27 mouse cellular contexts compared by ENCODE assay signal in the genomic region with DNA sequence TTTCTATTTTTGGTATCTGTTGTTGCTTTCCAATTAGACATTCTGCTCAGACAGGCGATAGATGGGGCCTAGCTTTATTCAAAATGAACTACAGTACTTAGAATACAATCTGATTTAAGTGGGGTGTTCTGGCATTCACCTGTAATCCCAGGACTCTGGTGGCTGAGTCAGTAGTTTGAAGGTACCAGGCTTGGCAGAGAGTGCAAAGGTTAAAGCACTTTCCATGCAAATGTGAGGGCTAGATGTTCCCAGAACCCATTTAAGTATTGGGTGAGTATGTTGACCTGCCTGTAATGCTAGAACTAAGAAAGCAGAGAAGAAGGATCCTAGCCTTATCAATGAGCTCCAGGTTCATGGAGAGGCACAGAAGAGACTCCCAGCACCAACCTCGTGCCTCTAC. TPM values are rescaled to one million over a fixed set of nuclear protein-coding genes. Genes with fewer than 3 reads are reported as not detected.
DNase-seq lines count a peak whose midpoint lies in the region; ATAC-seq and TF ChIP-seq lines count a peak whose summit lies in the region.
"Had no signal": no experiment of that assay in that cellular context is flagged by ENCODE, and none has a peak within 500 bp of the region (broad histone marks: within the 10 kb centered on the region; RNA-seq: fewer than 3 reads in every experiment).

No protein-coding gene starts in this region.

- no peak overlapping the region for H3K4me2 ChIP-seq in intestine, postnatal 0 days (replicated peaks; ENCODE audit: low read depth)
- no peak overlapping the region for H3K4me2 ChIP-seq in intestine, embryonic 15.5 days (replicated peaks)
- no peak overlapping the region for H3K4me2 ChIP-seq in kidney, embryonic 15.5 days
- H3K4me2 ChIP-seq: forebrain, embryonic 13.5 days; heart, embryonic 12.5 days; heart, embryonic 15.5 days; hindbrain, embryonic 13.5 days had no signal

- 59% methylated on average over 2 of the region's 2 CpGs for WGBS in intestine, postnatal 0 days
- WGBS in intestine, embryonic 15.5 days = 83% methylated on average over 2 of the region's 2 CpGs
- WGBS in kidney, embryonic 15.5 days = 79% methylated on average over 2 of the region's 2 CpGs

- TF ChIP-seq CTCF in intestine, postnatal 0 days (IDR thresholded peaks at IDR 0.05; ENCODE audit: low read depth) = no peak

- H3K4me3 ChIP-seq in intestine, postnatal 0 days (ENCODE audit: low read depth, low read length) = no peak overlapping the region
- no peak overlapping the region for H3K4me3 ChIP-seq in intestine, embryonic 15.5 days (replicated peaks)
- no peak overlapping the region for H3K4me3 ChIP-seq in kidney, embryonic 15.5 days (replicated peaks)
- H3K4me3 ChIP-seq: forebrain, embryonic 10.5 days; forebrain, embryonic 13.5 days; heart, embryonic 12.5 days; heart, embryonic 15.5 days; hindbrain, embryonic 10.5 days; hindbrain, embryonic 13.5 days had no signal

- no peaks in the 10 kb centered on the region for H3K27me3 ChIP-seq in intestine, postnatal 0 days (replicated peaks; ENCODE audit: control insufficient read depth, insufficient read depth, low read length)
- H3K27me3 ChIP-seq in intestine, embryonic 15.5 days (replicated peaks) = no peaks in the 10 kb centered on the region
- no peaks in the 10 kb centered on the region for H3K27me3 ChIP-seq in kidney, embryonic 15.5 days
- H3K27me3 ChIP-seq: CH12.LX; forebrain, embryonic 13.5 days; heart, embryonic 12.5 days; heart, embryonic 15.5 days; hindbrain, embryonic 13.5 days; Patski had no signal

- H3K27ac ChIP-seq in intestine, postnatal 0 days (ENCODE audit: low read depth, low read length) = no peak overlapping the region
- H3K27ac ChIP-seq in intestine, embryonic 15.5 days = no peak overlapping the region
- H3K27ac ChIP-seq in kidney, embryonic 15.5 days = peak overlapping the region; percentile 54
- H3K27ac ChIP-seq: forebrain, embryonic 10.5 days; forebrain, embryonic 13.5 days; heart, embryonic 15.5 days; hindbrain, embryonic 13.5 days had no signal

- peak; percentile 6; the same call in 1 of the 2 replicates for ATAC-seq in intestine, postnatal 0 days
- no peak for ATAC-seq in intestine, embryonic 15.5 days
- ATAC-seq in kidney, embryonic 15.5 days (replicated peaks; ENCODE audit: low FRiP score) = no peak
- ATAC-seq: forebrain, embryonic 13.5 days; forebrain, embryonic 16.5 days; hindbrain, embryonic 16.5 days; Patski had no signal

- H3K4me1 ChIP-seq in intestine, postnatal 0 days (replicated peaks; ENCODE audit: control insufficient read depth, insufficient read depth, low read length) = peaks cover 5% of the 10 kb centered on the region; the same call in 1 of the 2 replicates
- H3K4me1 ChIP-seq in intestine, embryonic 15.5 days (replicated peaks) = no peaks in the 10 kb centered on the region; the same call in 1 of the 2 replicates
- H3K4me1 ChIP-seq in kidney, embryonic 15.5 days = peaks cover 13% of the 10 kb centered on the region
- H3K4me1 ChIP-seq: forebrain, embryonic 13.5 days; heart, embryonic 12.5 days; heart, embryonic 15.5 days; hindbrain, embryonic 13.5 days had no signal

- no peaks in the 10 kb centered on the region for H3K9me3 ChIP-seq in intestine, postnatal 0 days (ENCODE audit: control insufficient read depth)
- no peaks in the 10 kb centered on the region for H3K9me3 ChIP-seq in intestine, embryonic 15.5 days
- H3K9me3 ChIP-seq in kidney, embryonic 15.5 days (replicated peaks) = no peaks in the 10 kb centered on the region
- H3K9me3 ChIP-seq: forebrain, embryonic 10.5 days; forebrain, embryonic 13.5 days; G1E; heart, embryonic 12.5 days; heart, embryonic 15.5 days; hindbrain, embryonic 10.5 days; hindbrain, embryonic 13.5 days had no signal

- no peak overlapping the region for H3K9ac ChIP-seq in intestine, postnatal 0 days (ENCODE audit: low read depth, low read length)
- H3K9ac ChIP-seq in intestine, embryonic 15.5 days = no peak overlapping the region
- H3K9ac ChIP-seq in kidney, embryonic 15.5 days = no peak overlapping the region
- H3K9ac ChIP-seq: forebrain, embryonic 13.5 days; heart, embryonic 12.5 days; heart, embryonic 15.5 days; hindbrain, embryonic 13.5 days had no signal

- DNase-seq in kidney, postnatal 25 days = no peak
- DNase-seq in kidney, postnatal 14 days = peak; percentile 29
- no peak for DNase-seq in kidney, adult 11 months
- DNase-seq: adrenal gland, postnatal 10 days; adrenal gland, postnatal 36 days; B cell, adult 2 months; cerebellum, adult 18-20 months; cerebellum, adult 9-10 months; cerebellum, postnatal 14 days; gastrocnemius, postnatal 10 days; gastrocnemius, postnatal 36 days; heart, postnatal 10 days; heart, postnatal 36 days had no signal

- H3K36me3 ChIP-seq in intestine, postnatal 0 days (ENCODE audit: control insufficient read depth, insufficient read depth) = no peaks in the 10 kb centered on the region
- H3K36me3 ChIP-seq in intestine, embryonic 15.5 days = no peaks in the 10 kb centered on the region
- no peaks in the 10 kb centered on the region for H3K36me3 ChIP-seq in kidney, embryonic 15.5 days
- H3K36me3 ChIP-seq: forebrain, embryonic 10.5 days; G1E; heart, embryonic 12.5 days; heart, embryonic 15.5 days; hindbrain, embryonic 10.5 days; hindbrain, embryonic 13.5 days had no signal

RNA-seq across cellular contexts. Expression of gene Fam117b, which starts 6.9 kb away (rescaled TPM):
- polyA plus RNA-seq in intestine, postnatal 0 days (2015; fragmentation: Nextera tagmentation; extraction: Ambion mirVana) = 3.6 and 3.7 TPM in 2 replicates
- 6.6 and 7.8 TPM in 2 replicates for polyA plus RNA-seq in intestine, embryonic 15.5 days (2015; fragmentation: Nextera tagmentation; extraction: Ambion mirVana)
- 12.1 TPM in 2 replicates for polyA plus RNA-seq in kidney, embryonic 15.5 days (2015; fragmentation: Nextera tagmentation; extraction: Ambion mirVana)
